Mouse (Mus musculus) kidney, postnatal 0 days (tissue): ENCODE data around the gene Syf2. TPM values are rescaled to one million over a fixed set of nuclear protein-coding genes. Genes with fewer than 3 reads are reported as not detected.
A peak's percentile ranks its signal among the peaks of the same experiment; 100 is the strongest.

Source experiments
- ATAC-seq: fragments of 200-750 bp; cut with Nextera tagmentation; replicated peaks from 2 replicates; pipeline ENCODE4 v1.8.0; 2017; ENCODE audit warnings: low read depth, moderate number of reproducible peaks, moderate TSS enrichment, moderate library complexity; ENCODE audit not compliant: low FRiP score
- DNase-seq: peaks from one replicate; pipeline ENCODE4 v3.0.0-alpha.2; 2016; ENCODE audit warnings: low spot score
- H3K27ac ChIP-seq: fragments of 300-500 bp; sonication (generic); 2 replicates; pipeline ENCODE4 v1.5.1; 2014; ENCODE audit warnings: mild to moderate bottlenecking
- H3K27me3 ChIP-seq: fragments of 300-500 bp; sonication (generic); 2 replicates; pipeline ENCODE4 v1.6.1; 2014; ENCODE audit warnings: low read length, mixed read lengths; ENCODE audit not compliant: insufficient read depth
- H3K36me3 ChIP-seq: fragments of 300-500 bp; sonication (generic); 2 replicates; pipeline ENCODE4 v1.6.1; 2014; ENCODE audit warnings: low read length, mixed read lengths; ENCODE audit not compliant: insufficient read depth
- H3K4me1 ChIP-seq: fragments of 300-500 bp; sonication (generic); replicated peaks from 2 replicates; pipeline ENCODE4 v1.6.1; 2014; ENCODE audit warnings: antibody characterized with exemption, low read length, mixed read lengths; ENCODE audit not compliant: insufficient read depth
- H3K4me2 ChIP-seq: fragments of 300-500 bp; sonication (generic); 2 replicates; pipeline ENCODE4 v1.6.1; 2014; ENCODE audit warnings: mild to moderate bottlenecking, low read length, moderate library complexity, mixed read lengths
- H3K4me3 ChIP-seq: fragments of 300-500 bp; sonication (generic); replicated peaks from 2 replicates; pipeline ENCODE4 v1.5.1; 2014; ENCODE audit warnings: low read depth, low read length
- H3K9ac ChIP-seq: fragments of 300-500 bp; sonication (generic); 2 replicates; pipeline ENCODE4 v1.6.1; 2014; ENCODE audit warnings: low read depth, low read length
- H3K9me3 ChIP-seq: fragments of 300-500 bp; sonication (generic); replicated peaks from 2 replicates; pipeline ENCODE4 v1.6.1; 2016; ENCODE audit warnings: low read length, inconsistent platforms, mixed read lengths
- CTCF ChIP-seq: IDR thresholded peaks from 2 replicates; pipeline ENCODE4 v1.5.1; 2016; ENCODE audit warnings: antibody characterized with exemption, low read depth, mild to moderate bottlenecking, moderate library complexity
- WGBS: fragments of 180-500 bp; shearing (Covaris S2); extraction: QIAGEN DNeasy Blood & Tissue Kit; methylation state at CpG from one replicate; pipeline ENCODE4 v1.1.7; 2014; 5-methylcytosine and 5-hydroxymethylcytosine counted together
- polyA plus RNA-seq: library from polyadenylated mRNA; unstranded; fragments of >200 nt; fragmentation: Nextera tagmentation; extraction: Ambion mirVana; gene quantifications from 2 replicates; pipeline ENCODE4 v1.2.1, GENCODE M21; 2015

Syf2 gene
- polyA plus RNA-seq, 1 experiment from 2014 or later, result 120 TPM

GRCm38 (mm10) chr4:134915223-134916050 lies 15.3 kb upstream of the Syf2 start:
- Histone ChIP-seq H3K9me3 (no peaks in the 10 kb centered on the region), H3K27me3 (no peaks in the 10 kb centered on the region), H3K4me1 (no peaks in the 10 kb centered on the region), H3K4me3 (peak overlapping the region; percentile 77), H3K9ac (no peak overlapping the region), H3K4me2 (peak overlapping the region; percentile 63), H3K27ac (no peak overlapping the region), H3K36me3 (0 out of 2 replicates have a peak, but pooled peaks cover 2% of the 10 kb centered on the region)
- 52% methylated on average over 14 of the region's 14 CpGs for WGBS
- DNase-seq (no peak), ATAC-seq (no peak; the same call in 1 of the 2 replicates)
- TF ChIP-seq CTCF, result no peak

- no peaks in the 10 kb centered on the region for H3K36me3 ChIP-seq
- no peaks in the 10 kb centered on the region for H3K4me1 ChIP-seq
- DNase-seq, result no peak
- H3K4me2 ChIP-seq, result no peak overlapping the region
- no peak for ATAC-seq
- H3K27ac ChIP-seq, result no peak overlapping the region
- no peak overlapping the region for H3K4me3 ChIP-seq
- no peak for TF ChIP-seq CTCF
- WGBS, result 74% methylated on average over 3 of the region's 3 CpGs
- no peak overlapping the region for H3K9ac ChIP-seq
- no peaks in the 10 kb centered on the region for H3K9me3 ChIP-seq
- H3K27me3 ChIP-seq, result no peaks in the 10 kb centered on the region
These were observed 13.5 kb upstream of the Syf2 start for GRCm38 (mm10) chr4:134917194-134917593.

GRCm38 (mm10) chr4:134918381-134918780 lies 12.3 kb upstream of the Syf2 start:
- no peak for ATAC-seq
- no peak overlapping the region for H3K4me3 ChIP-seq
- no peak for TF ChIP-seq CTCF
- no peaks in the 10 kb centered on the region for H3K27me3 ChIP-seq
- H3K9me3 ChIP-seq, result no peaks in the 10 kb centered on the region
- DNase-seq, result peak; percentile 41
- 46% methylated on average over 7 of the region's 7 CpGs for WGBS
- H3K4me2 ChIP-seq, result no peak overlapping the region
- no peak overlapping the region for H3K27ac ChIP-seq
- H3K36me3 ChIP-seq, result no peaks in the 10 kb centered on the region
- H3K4me1 ChIP-seq, result 0 out of 2 replicates have a peak, but pooled peaks cover 4% of the 10 kb centered on the region
- no peak overlapping the region for H3K9ac ChIP-seq

GRCm38 (mm10) chr4:134919733-134920540 lies 10.8 kb upstream of the Syf2 start:
- Histone ChIP-seq H3K9me3 (no peaks in the 10 kb centered on the region), H3K27me3 (no peaks in the 10 kb centered on the region), H3K27ac (no peak overlapping the region), H3K4me1 (0 out of 2 replicates have a peak, but pooled peaks cover 4% of the 10 kb centered on the region), H3K4me2 (no peak overlapping the region), H3K36me3 (no peaks in the 10 kb centered on the region), H3K9ac (no peak overlapping the region), H3K4me3 (no peak overlapping the region)
- ATAC-seq (no peak), DNase-seq (no peak)
- 42% methylated on average over 12 of the region's 12 CpGs for WGBS
- TF ChIP-seq CTCF, result no peak

- H3K9me3 ChIP-seq, result no peaks in the 10 kb centered on the region
- ATAC-seq, result no peak
- H3K9ac ChIP-seq, result no peak overlapping the region
- H3K27ac ChIP-seq, result no peak overlapping the region
- TF ChIP-seq CTCF, result no peak
- H3K27me3 ChIP-seq, result no peaks in the 10 kb centered on the region
- no peak overlapping the region for H3K4me2 ChIP-seq
- no peak overlapping the region for H3K4me3 ChIP-seq
- 93% methylated on average over 6 of the region's 6 CpGs for WGBS
- no peak for DNase-seq
- peaks cover 5% of the 10 kb centered on the region for H3K36me3 ChIP-seq
- 0 out of 2 replicates have a peak, but pooled peaks cover 4% of the 10 kb centered on the region for H3K4me1 ChIP-seq
These were observed 10.1 kb upstream of the Syf2 start for GRCm38 (mm10) chr4:134920631-134921030.

- H3K27me3 ChIP-seq, result no peaks in the 10 kb centered on the region
- DNase-seq (no peak), ATAC-seq (no peak)
- H3K9ac ChIP-seq, result no peak overlapping the region
- WGBS, result 95% methylated on average over 4 of the region's 4 CpGs
- H3K9me3 ChIP-seq, result no peaks in the 10 kb centered on the region
- peaks cover 8% of the 10 kb centered on the region; the same call in 1 of the 2 replicates for H3K4me1 ChIP-seq
- no peak for TF ChIP-seq CTCF
- H3K27ac ChIP-seq, result no peak overlapping the region
- peaks cover 14% of the 10 kb centered on the region for H3K36me3 ChIP-seq
- H3K4me3 ChIP-seq, result no peak overlapping the region
- H3K4me2 ChIP-seq, result no peak overlapping the region
These were observed 9.0 kb upstream of the Syf2 start for GRCm38 (mm10) chr4:134921703-134922102.
